Mouse (Mus musculus) embryonic fibroblast, embryonic 13.5 days (primary cell): ENCODE measurements around the gene Gadd45b. TPM values are rescaled to one million over a fixed set of nuclear protein-coding genes. Genes with fewer than 3 reads are reported as not detected.
A peak's percentile ranks its signal among the peaks of the same experiment; 100 is the strongest.

Source experiments
- H3K27ac ChIP-seq: 2 replicates; pipeline ENCODE4 v1.5.1; 2012; ENCODE audit warnings: low read length, control low read depth, inconsistent platforms; ENCODE audit not compliant: insufficient read depth
- H3K4me1 ChIP-seq: 2 replicates; pipeline ENCODE4 v1.6.1; 2011; ENCODE audit warnings: low read length; ENCODE audit not compliant: control insufficient read depth, insufficient read depth
- H3K4me3 ChIP-seq: 2 replicates; pipeline ENCODE4 v1.5.1; 2011; ENCODE audit warnings: mild to moderate bottlenecking, control low read depth, low read length; ENCODE audit not compliant: insufficient read depth
- CTCF ChIP-seq: IDR thresholded peaks from 2 replicates; pipeline ENCODE4 v1.5.1; 2011; ENCODE audit warnings: mild to moderate bottlenecking, control low read depth, low read length, moderate library complexity, borderline replicate concordance; ENCODE audit not compliant: insufficient read depth
- POLR2A ChIP-seq: IDR thresholded peaks from 2 replicates; pipeline ENCODE4 v1.6.1; 2011; ENCODE audit warnings: low read depth, mild to moderate bottlenecking, control low read depth, low read length, moderate library complexity
- polyA plus RNA-seq: library from polyadenylated mRNA; stranded (reverse); fragments of >200 nt; gene quantifications from 2 replicates; pipeline ENCODE4 v1.2.4, GENCODE M21; 2011; ENCODE audit warnings: low read depth; ENCODE audit not compliant: missing spikeins, insufficient read length

The Gadd45b gene
- polyA plus RNA-seq, 1 experiment, result 45.7 TPM

GRCm38 (mm10) chr10:80952449-80952848 is 22.6 kb downstream of the Gadd45b start:
- H3K4me1 ChIP-seq, result peaks cover 9% of the 10 kb centered on the region
- H3K27ac ChIP-seq, result no peak overlapping the region
- no peak overlapping the region for H3K4me3 ChIP-seq
- TF ChIP-seq POLR2A (no peak), CTCF (no peak)

- TF ChIP-seq CTCF, result no peak
- no peak for TF ChIP-seq POLR2A
- no peak overlapping the region for H3K4me3 ChIP-seq
Observed at GRCm38 (mm10) chr10:80954415-80954814, 24.5 kb downstream of the Gadd45b start.

GRCm38 (mm10) chr10:80954843-80955242 is 25.0 kb downstream of the Gadd45b start:
- Histone ChIP-seq H3K4me3 (no peak overlapping the region), H3K4me1 (peaks cover 4% of the 10 kb centered on the region), H3K27ac (peak overlapping the region; percentile 83)
- TF ChIP-seq POLR2A (no peak), CTCF (no peak)

More at GRCm38 (mm10) chr10:80954415-80954814, 24.5 kb downstream of the Gadd45b start:
- Histone ChIP-seq H3K4me1 (peaks cover 4% of the 10 kb centered on the region), H3K27ac (peak overlapping the region; percentile 83)

GRCm38 (mm10) chr10:80955536-80955935 is 25.7 kb downstream of the Gadd45b start:
- H3K27ac ChIP-seq, result peak overlapping the region; percentile 83
- TF ChIP-seq POLR2A, result 0 out of 2 replicates have a peak, but pooled peaks have one; percentile 35
- peak; percentile 37; the same call in 1 of the 2 replicates for TF ChIP-seq CTCF
- H3K4me1 ChIP-seq, result peaks cover 4% of the 10 kb centered on the region
- H3K4me3 ChIP-seq, result no peak overlapping the region

GRCm38 (mm10) chr10:80956385-80956784 is 26.5 kb downstream of the Gadd45b start:
- Histone ChIP-seq H3K27ac (no peak overlapping the region; the same call in 1 of the 2 replicates), H3K4me3 (no peak overlapping the region), H3K4me1 (peaks cover 4% of the 10 kb centered on the region)
- TF ChIP-seq CTCF, result no peak
- no peak for TF ChIP-seq POLR2A

- H3K27ac ChIP-seq, result no peak overlapping the region
- no peak for TF ChIP-seq CTCF
- no peak for TF ChIP-seq POLR2A
- H3K4me1 ChIP-seq, result peaks cover 4% of the 10 kb centered on the region
- no peak overlapping the region for H3K4me3 ChIP-seq
Observed at GRCm38 (mm10) chr10:80956901-80957300, 27.0 kb downstream of the Gadd45b start.

- H3K27ac ChIP-seq, result no peak overlapping the region
- no peak for TF ChIP-seq CTCF
- no peak for TF ChIP-seq POLR2A
- no peak overlapping the region for H3K4me3 ChIP-seq
- H3K4me1 ChIP-seq, result peaks cover 9% of the 10 kb centered on the region
Observed at GRCm38 (mm10) chr10:80957791-80958190, 27.9 kb downstream of the Gadd45b start.

GRCm38 (mm10) chr10:80958979-80959637 is 29.2 kb downstream of the Gadd45b start:
- Histone ChIP-seq H3K4me1 (peaks cover 14% of the 10 kb centered on the region), H3K27ac (no peak overlapping the region), H3K4me3 (no peak overlapping the region)
- no peak for TF ChIP-seq POLR2A
- no peak for TF ChIP-seq CTCF

GRCm38 (mm10) chr10:80960551-80961508 is 31.0 kb downstream of the Gadd45b start:
- Histone ChIP-seq H3K27ac (peak overlapping the region; percentile 81), H3K4me3 (no peak overlapping the region), H3K4me1 (peaks cover 9% of the 10 kb centered on the region; the same call in 1 of the 2 replicates)
- no peak for TF ChIP-seq CTCF
- TF ChIP-seq POLR2A, result 0 out of 2 replicates have a peak, but pooled peaks have one; percentile 37
